Mouse (Mus musculus): ENCODE data around the gene Eln. TPM values are rescaled to one million over a fixed set of nuclear protein-coding genes. Genes with fewer than 3 reads are reported as not detected.

Eln gene
- polyA plus RNA-seq, 1 experiment from 2014 or later: 4.2 TPM

DNA sequence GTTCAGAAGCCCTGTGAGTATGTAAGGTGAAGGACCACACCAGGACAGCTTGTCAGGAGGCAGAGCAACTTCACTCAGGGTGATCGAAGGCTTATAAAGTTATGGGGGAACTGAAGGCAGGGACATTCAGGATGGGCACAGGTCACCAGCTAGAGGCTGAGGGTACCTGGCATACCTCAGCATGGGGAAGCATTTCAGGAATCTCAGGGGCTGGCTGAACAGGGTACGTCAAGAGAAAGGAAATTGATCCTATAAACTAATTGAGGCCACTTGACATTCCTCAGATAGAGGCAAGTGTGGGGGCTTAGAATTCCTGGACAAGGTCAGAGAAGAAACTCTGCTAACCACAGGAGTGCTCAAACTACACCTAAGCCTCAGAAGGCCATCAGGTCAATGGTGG lies 51.6 kb downstream of the Eln start:
- no peak overlapping the region for H3K4me3 ChIP-seq
- H3K4me1 ChIP-seq: no peaks in the 10 kb centered on the region
- no peaks in the 10 kb centered on the region for H3K9me3 ChIP-seq (replicated peaks)
- WGBS: 53% methylated on average over 2 of the region's 2 CpGs
- no peak for DNase-seq (ENCODE audit: low spot score)
- H3K27me3 ChIP-seq (ENCODE audit: low read depth, poor library complexity, severe bottlenecking): no peaks in the 10 kb centered on the region; the same call in 1 of the 2 replicates
- H3K27ac ChIP-seq: no peak overlapping the region
- H3K36me3 ChIP-seq: no peaks in the 10 kb centered on the region

- H3K27ac ChIP-seq: no peak overlapping the region
- no peak overlapping the region for H3K4me3 ChIP-seq
- no peaks in the 10 kb centered on the region for H3K4me1 ChIP-seq
- no peak for DNase-seq (ENCODE audit: low spot score)
- WGBS: 14% methylated on average over 2 of the region's 2 CpGs
- no peaks in the 10 kb centered on the region for H3K9me3 ChIP-seq (replicated peaks)
- no peaks in the 10 kb centered on the region; the same call in 1 of the 2 replicates for H3K27me3 ChIP-seq (ENCODE audit: low read depth, poor library complexity, severe bottlenecking)
- H3K36me3 ChIP-seq: no peaks in the 10 kb centered on the region
These were observed 52.0 kb downstream of the Eln start for GRCm38 (mm10) chr5:134695082-134695481.

- Histone ChIP-seq H3K27me3 (ENCODE audit: low read depth, poor library complexity, severe bottlenecking) (no peaks in the 10 kb centered on the region; the same call in 1 of the 2 replicates), H3K36me3 (no peaks in the 10 kb centered on the region), H3K9me3 (replicated peaks) (no peaks in the 10 kb centered on the region), H3K4me3 (no peak overlapping the region), H3K27ac (no peak overlapping the region), H3K4me1 (peaks cover 17% of the 10 kb centered on the region)
- WGBS: 87% methylated on average over 1 of the region's 1 CpGs
- DNase-seq (ENCODE audit: low spot score): no peak
These were observed 54.4 kb downstream of the Eln start for GRCm38 (mm10) chr5:134692704-134693103.

- Histone ChIP-seq H3K4me3 (peak overlapping the region; percentile 84), H3K27ac (peak overlapping the region; percentile 66), H3K36me3 (peaks cover 21% of the 10 kb centered on the region), H3K27me3 (ENCODE audit: low read depth, poor library complexity, severe bottlenecking) (peaks cover 19% of the 10 kb centered on the region), H3K9me3 (replicated peaks) (no peaks in the 10 kb centered on the region), H3K4me1 (peaks cover 19% of the 10 kb centered on the region)
- DNase-seq (ENCODE audit: low spot score): peak; percentile 98
- under 1% methylated on average over 38 of the region's 38 CpGs for WGBS
These were observed 58.3 kb downstream of the Eln start for GRCm38 (mm10) chr5:134688718-134689284.

- peak within 1 kb of the TSS; percentile 84 for H3K4me3 ChIP-seq
- H3K4me1 ChIP-seq: peaks cover 19% of the 10 kb centered on the region
- no peak for DNase-seq (ENCODE audit: low spot score)
- WGBS: under 1% methylated on average over 69 of the region's 69 CpGs
- H3K27me3 ChIP-seq (ENCODE audit: low read depth, poor library complexity, severe bottlenecking): peaks cover 19% of the 10 kb centered on the region
- no peaks in the 10 kb centered on the region for H3K9me3 ChIP-seq (replicated peaks)
- peaks cover 23% of the 10 kb centered on the region for H3K36me3 ChIP-seq
- peak within 1 kb of the TSS; percentile 82 for H3K27ac ChIP-seq
These were observed 58.9 kb downstream of the Eln start, which contains the start of gene Limk1 for GRCm38 (mm10) chr5:134688086-134688717. Limk1 (minus strand) TSS chr5:134688598.

DNA sequence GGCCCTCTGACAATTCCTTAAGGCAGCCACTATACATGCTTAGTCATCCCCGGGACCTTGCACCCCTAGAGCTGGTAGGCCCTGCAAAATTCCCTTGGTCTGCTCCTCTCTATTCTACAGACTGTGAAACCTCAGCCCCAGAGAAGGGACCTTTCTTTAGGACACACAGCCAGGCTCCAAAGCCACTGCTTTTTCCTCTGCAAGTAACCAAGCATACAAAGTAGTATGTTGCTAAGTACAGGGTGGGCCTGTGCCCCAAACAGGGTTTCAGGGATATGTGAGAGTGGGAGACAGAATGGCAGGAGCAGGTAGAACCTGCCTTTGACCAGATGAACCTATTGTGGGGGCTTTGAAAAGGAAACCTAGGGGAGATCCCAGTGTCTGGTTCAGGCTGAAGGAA lies 59.9 kb downstream of the Eln start:
- H3K36me3 ChIP-seq: peaks cover 23% of the 10 kb centered on the region

DNA sequence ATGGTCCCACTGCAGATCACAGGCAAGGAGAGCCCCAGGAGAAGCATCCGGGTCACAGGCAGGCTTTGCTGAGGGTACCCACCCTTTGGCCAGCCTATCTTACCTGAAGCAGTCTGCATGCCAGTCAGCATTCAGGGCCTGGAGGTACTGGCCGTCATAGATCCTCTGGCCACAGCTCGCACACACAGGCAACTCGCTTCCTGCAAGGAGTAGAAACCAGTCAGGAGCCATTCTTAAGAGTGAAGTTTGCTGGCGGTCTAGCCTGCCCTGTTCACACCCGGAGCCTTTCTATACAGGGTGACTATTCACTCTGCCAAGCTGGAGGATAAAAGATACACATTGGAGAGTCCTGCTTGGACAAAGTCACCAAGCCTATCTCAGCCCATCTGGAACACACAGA lies 60.6 kb downstream of the Eln start:
- WGBS: 91% methylated on average over 6 of the region's 6 CpGs

More for the DNA sequence above, 59.9 kb downstream of the Eln start:
- no peak for DNase-seq (ENCODE audit: low spot score)
- Histone ChIP-seq H3K4me1 (peaks cover 19% of the 10 kb centered on the region), H3K4me3 (peak overlapping the region; percentile 84), H3K27ac (no peak overlapping the region), H3K9me3 (replicated peaks) (no peaks in the 10 kb centered on the region), H3K27me3 (ENCODE audit: low read depth, poor library complexity, severe bottlenecking) (peaks cover 19% of the 10 kb centered on the region)
- 100% methylated on average over 1 of the region's 1 CpGs for WGBS

DNA sequence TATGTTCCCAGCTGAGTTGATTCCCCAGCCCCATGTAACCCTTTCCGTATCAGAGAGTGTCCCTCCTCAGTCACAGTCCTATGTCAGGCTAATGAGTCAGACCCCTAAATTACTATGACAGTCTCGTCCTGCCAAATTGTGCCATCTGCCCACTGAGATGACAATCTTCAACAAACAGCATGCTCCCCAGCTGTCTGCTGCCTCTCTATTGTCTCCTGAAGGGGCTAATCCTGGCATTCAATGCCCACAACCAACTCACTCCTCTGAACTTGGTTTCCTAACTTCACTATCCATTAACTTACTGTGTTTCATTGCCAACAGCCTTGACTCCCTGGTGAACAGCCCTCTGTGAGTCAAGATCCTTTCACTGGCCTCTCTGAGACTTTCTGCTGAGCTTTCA lies 62.7 kb downstream of the Eln start:
- Histone ChIP-seq H3K27me3 (ENCODE audit: low read depth, poor library complexity, severe bottlenecking) (peaks cover 19% of the 10 kb centered on the region), H3K36me3 (peaks cover 23% of the 10 kb centered on the region), H3K9me3 (replicated peaks) (no peaks in the 10 kb centered on the region), H3K27ac (no peak overlapping the region), H3K4me3 (no peak overlapping the region), H3K4me1 (peaks cover 15% of the 10 kb centered on the region)
- WGBS: 88% methylated on average over 2 of the region's 2 CpGs
- DNase-seq (ENCODE audit: low spot score): no peak

More for the DNA sequence above, 60.6 kb downstream of the Eln start:
- peaks cover 19% of the 10 kb centered on the region for H3K27me3 ChIP-seq (ENCODE audit: low read depth, poor library complexity, severe bottlenecking)
- no peaks in the 10 kb centered on the region for H3K9me3 ChIP-seq (replicated peaks)
- H3K27ac ChIP-seq: no peak overlapping the region
- DNase-seq (ENCODE audit: low spot score): no peak
- peaks cover 19% of the 10 kb centered on the region for H3K4me1 ChIP-seq
- H3K4me3 ChIP-seq: no peak overlapping the region
- peaks cover 23% of the 10 kb centered on the region for H3K36me3 ChIP-seq

DNA sequence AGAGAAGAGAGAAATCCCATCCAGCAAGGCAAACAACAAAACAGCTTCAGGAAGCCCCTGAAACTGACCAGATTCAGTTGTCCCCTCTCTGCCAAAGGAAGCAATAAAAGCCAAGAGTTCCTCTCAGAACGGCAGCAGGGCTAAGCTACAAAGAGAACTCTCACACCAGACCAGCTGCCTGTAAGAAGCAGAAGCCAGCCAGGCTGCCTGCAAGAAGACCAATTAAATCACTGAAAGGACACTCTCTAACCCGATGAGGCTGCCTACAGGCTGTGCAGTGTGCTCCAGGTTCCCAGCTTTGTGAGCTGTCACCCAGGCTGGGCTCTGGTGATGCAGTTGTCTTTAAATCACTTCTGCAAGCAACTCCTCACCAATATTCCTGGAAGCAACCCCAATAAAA lies 63.3 kb downstream of the Eln start:
- Histone ChIP-seq H3K4me1 (peaks cover 10% of the 10 kb centered on the region), H3K36me3 (peaks cover 23% of the 10 kb centered on the region), H3K27ac (no peak overlapping the region), H3K27me3 (ENCODE audit: low read depth, poor library complexity, severe bottlenecking) (peaks cover 19% of the 10 kb centered on the region), H3K4me3 (no peak overlapping the region), H3K9me3 (replicated peaks) (no peaks in the 10 kb centered on the region)
- WGBS: 52% methylated on average over 2 of the region's 2 CpGs
- no peak for DNase-seq (ENCODE audit: low spot score)

- Histone ChIP-seq H3K4me1 (peaks cover 20% of the 10 kb centered on the region), H3K9me3 (replicated peaks) (no peaks in the 10 kb centered on the region)
These were observed 66.9 kb downstream of the Eln start for GRCm38 (mm10) chr5:134680238-134680637.

GRCm38 (mm10) chr5:134678827-134679546 lies 68.1 kb downstream of the Eln start:
- 55% methylated on average over 8 of the region's 8 CpGs for WGBS
- Histone ChIP-seq H3K27ac (no peak overlapping the region), H3K9me3 (replicated peaks) (no peaks in the 10 kb centered on the region), H3K36me3 (peaks cover 4% of the 10 kb centered on the region; the same call in 1 of the 2 replicates), H3K4me3 (no peak overlapping the region), H3K27me3 (ENCODE audit: low read depth, poor library complexity, severe bottlenecking) (no peaks in the 10 kb centered on the region), H3K4me1 (peaks cover 22% of the 10 kb centered on the region)
- DNase-seq (ENCODE audit: low spot score): no peak

More at GRCm38 (mm10) chr5:134680238-134680637, 66.9 kb downstream of the Eln start:
- DNase-seq (ENCODE audit: low spot score): no peak
- no peak overlapping the region for H3K4me3 ChIP-seq
- WGBS: 78% methylated on average over 12 of the region's 12 CpGs
- H3K27me3 ChIP-seq (ENCODE audit: low read depth, poor library complexity, severe bottlenecking): no peaks in the 10 kb centered on the region
- H3K27ac ChIP-seq: peak overlapping the region; percentile 8; the same call in 1 of the 2 replicates
- peaks cover 10% of the 10 kb centered on the region; the same call in 1 of the 2 replicates for H3K36me3 ChIP-seq

- DNase-seq (ENCODE audit: low spot score): no peak
- no peak overlapping the region for H3K27ac ChIP-seq
- 91% methylated on average over 3 of the region's 3 CpGs for WGBS
- no peaks in the 10 kb centered on the region for H3K36me3 ChIP-seq
- H3K9me3 ChIP-seq (replicated peaks): no peaks in the 10 kb centered on the region
- no peaks in the 10 kb centered on the region for H3K27me3 ChIP-seq (ENCODE audit: low read depth, poor library complexity, severe bottlenecking)
- H3K4me3 ChIP-seq: no peak overlapping the region
- H3K4me1 ChIP-seq: peaks cover 22% of the 10 kb centered on the region
These were observed 69.1 kb downstream of the Eln start for GRCm38 (mm10) chr5:134678031-134678430.

DNA sequence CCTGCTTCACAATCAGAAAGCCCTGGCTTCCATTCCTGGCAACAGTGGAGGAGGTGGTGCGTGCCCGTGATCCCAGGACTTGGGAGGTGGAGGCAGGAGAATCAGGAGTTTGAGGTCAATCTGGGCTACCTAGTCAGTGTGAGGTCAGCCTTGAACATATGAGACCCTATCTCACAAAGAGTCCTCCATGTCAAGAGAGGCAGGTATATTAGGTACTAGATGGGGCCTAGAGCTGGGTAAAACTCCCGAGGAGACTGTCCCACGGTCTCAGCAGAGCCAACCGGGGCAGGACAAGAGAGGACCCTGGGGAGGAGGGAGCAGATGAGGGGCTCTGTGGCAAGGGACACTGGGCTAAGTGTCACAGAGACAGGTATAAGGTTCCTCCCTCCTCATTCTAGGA lies 69.6 kb downstream of the Eln start:
- no peaks in the 10 kb centered on the region for H3K9me3 ChIP-seq (replicated peaks)
- peaks cover 22% of the 10 kb centered on the region for H3K4me1 ChIP-seq
- peaks cover 3% of the 10 kb centered on the region for H3K36me3 ChIP-seq
- DNase-seq (ENCODE audit: low spot score): no peak
- H3K27me3 ChIP-seq (ENCODE audit: low read depth, poor library complexity, severe bottlenecking): no peaks in the 10 kb centered on the region
- no peak overlapping the region for H3K27ac ChIP-seq
- no peak overlapping the region for H3K4me3 ChIP-seq
- 91% methylated on average over 5 of the region's 5 CpGs for WGBS

Measured in limb, embryonic 10.5 days (tissue).